Mouse (Mus musculus): ENCODE results near the gene Srsf10.

The Srsf10 gene

GRCm38 (mm10) chr4:135855080-135855479, 467 bp upstream of the Srsf10 start:
- DNase-seq (ENCODE audit: low read depth, low spot score), result peak; percentile 68

GRCm38 (mm10) chr4:135856223-135857091, 910 bp downstream of the Srsf10 start:
- peak; percentile 77 for DNase-seq (ENCODE audit: low read depth, low spot score)

GRCm38 (mm10) chr4:135857597-135858186, 2.1 kb downstream of the Srsf10 start:
- no peak for DNase-seq (ENCODE audit: low read depth, low spot score)

- no peak for DNase-seq (ENCODE audit: low read depth, low spot score)
Observed at GRCm38 (mm10) chr4:135868996-135869395, 13.4 kb downstream of the Srsf10 start.

- no peak for DNase-seq (ENCODE audit: low read depth, low spot score)
Observed at GRCm38 (mm10) chr4:135870227-135871023, 14.9 kb downstream of the Srsf10 start.

GRCm38 (mm10) chr4:135872015-135872414, 16.5 kb downstream of the Srsf10 start:
- DNase-seq (ENCODE audit: low read depth, low spot score), result no peak

- no peak for DNase-seq (ENCODE audit: low read depth, low spot score)
Observed at GRCm38 (mm10) chr4:135872589-135873391, 17.2 kb downstream of the Srsf10 start.

- peak; percentile 97 for DNase-seq (ENCODE audit: low read depth, low spot score)
Observed at GRCm38 (mm10) chr4:135873526-135874202, 18.1 kb downstream of the Srsf10 start, which contains the start of gene Pnrc2. Gene Pnrc2 (minus strand): TSS chr4:135873850.

- no peak for DNase-seq (ENCODE audit: low read depth, low spot score)
Observed at GRCm38 (mm10) chr4:135874564-135875535, 19.3 kb downstream of the Srsf10 start.

- DNase-seq (ENCODE audit: low read depth, low spot score), result no peak
Observed at GRCm38 (mm10) chr4:135875546-135875945, 20.0 kb downstream of the Srsf10 start.

GRCm38 (mm10) chr4:135875991-135876582, 20.5 kb downstream of the Srsf10 start:
- peak; percentile 69 for DNase-seq (ENCODE audit: low read depth, low spot score)

GRCm38 (mm10) chr4:135876583-135877020, 21.1 kb downstream of the Srsf10 start:
- peak; percentile 92 for DNase-seq (ENCODE audit: low read depth, low spot score)

- no peak for DNase-seq (ENCODE audit: low read depth, low spot score)
Observed at GRCm38 (mm10) chr4:135877742-135878141, 22.2 kb downstream of the Srsf10 start.

- DNase-seq (ENCODE audit: low read depth, low spot score), result no peak
Observed at GRCm38 (mm10) chr4:135879021-135879420, 23.5 kb downstream of the Srsf10 start.

GRCm38 (mm10) chr4:135880018-135880417, 24.5 kb downstream of the Srsf10 start:
- no peak for DNase-seq (ENCODE audit: low read depth, low spot score)

- DNase-seq (ENCODE audit: low read depth, low spot score), result no peak
Observed at GRCm38 (mm10) chr4:135880576-135880975, 25.0 kb downstream of the Srsf10 start.

- no peak for DNase-seq (ENCODE audit: low read depth, low spot score)
Observed at GRCm38 (mm10) chr4:135882023-135882422, 26.5 kb downstream of the Srsf10 start.

- no peak for DNase-seq (ENCODE audit: low read depth, low spot score)
Observed at GRCm38 (mm10) chr4:135883401-135883851, 27.9 kb downstream of the Srsf10 start.

All from ZHBTc4 (cell line).